Mouse (Mus musculus) forebrain, embryonic 15.5 days (tissue): ENCODE results near the gene Bckdk. TPM values are rescaled to one million over a fixed set of nuclear protein-coding genes. Genes with fewer than 3 reads are reported as not detected.

Source experiments
- ATAC-seq: fragments of 200-750 bp; cut with Nextera tagmentation; replicated peaks from 2 replicates; pipeline ENCODE4 v1.8.0; 2017; ENCODE audit warnings: mild to moderate bottlenecking, moderate TSS enrichment, moderate library complexity
- H3K27ac ChIP-seq: fragments of 300-500 bp; sonication (generic); replicated peaks from 2 replicates; pipeline ENCODE4 v1.5.1; 2015; ENCODE audit warnings: mild to moderate bottlenecking, inconsistent platforms
- H3K27me3 ChIP-seq: fragments of 300-500 bp; sonication (generic); 2 replicates; pipeline ENCODE4 v1.6.1; 2015; ENCODE audit warnings: inconsistent platforms
- H3K36me3 ChIP-seq: fragments of 300-500 bp; sonication (generic); 2 replicates; pipeline ENCODE4 v1.6.1; 2015; ENCODE audit warnings: mild to moderate bottlenecking, inconsistent platforms
- H3K4me1 ChIP-seq: fragments of 300-500 bp; sonication (generic); 2 replicates; pipeline ENCODE4 v1.6.1; 2015; ENCODE audit warnings: inconsistent platforms
- H3K4me2 ChIP-seq: fragments of 300-500 bp; sonication (generic); replicated peaks from 2 replicates; pipeline ENCODE4 v1.6.1; 2015; ENCODE audit warnings: mild to moderate bottlenecking, inconsistent platforms
- H3K4me3 ChIP-seq: fragments of 300-500 bp; sonication (generic); 2 replicates; pipeline ENCODE4 v1.5.1; 2015; ENCODE audit warnings: mild to moderate bottlenecking, inconsistent platforms
- H3K9ac ChIP-seq: fragments of 300-500 bp; sonication (generic); replicated peaks from 2 replicates; pipeline ENCODE4 v1.6.1; 2015; ENCODE audit warnings: mild to moderate bottlenecking, inconsistent platforms
- H3K9me3 ChIP-seq: fragments of 300-500 bp; sonication (generic); 2 replicates; pipeline ENCODE4 v1.6.1; 2016; ENCODE audit warnings: inconsistent platforms
- WGBS: fragments of 180-500 bp; shearing (Covaris S2); methylation state at CpG from one replicate; pipeline ENCODE4 v1.1.7; 2015; ENCODE audit warnings: mixed read lengths; 5-methylcytosine and 5-hydroxymethylcytosine counted together
- polyA plus RNA-seq: library from polyadenylated mRNA; unstranded; fragments of >200 nt; fragmentation: Nextera tagmentation; extraction: Ambion mirVana; gene quantifications from 2 replicates; pipeline ENCODE4 v1.2.1, GENCODE M21; 2015

The Bckdk gene
- polyA plus RNA-seq: 81.7 and 84.3 TPM in 2 replicates

DNA sequence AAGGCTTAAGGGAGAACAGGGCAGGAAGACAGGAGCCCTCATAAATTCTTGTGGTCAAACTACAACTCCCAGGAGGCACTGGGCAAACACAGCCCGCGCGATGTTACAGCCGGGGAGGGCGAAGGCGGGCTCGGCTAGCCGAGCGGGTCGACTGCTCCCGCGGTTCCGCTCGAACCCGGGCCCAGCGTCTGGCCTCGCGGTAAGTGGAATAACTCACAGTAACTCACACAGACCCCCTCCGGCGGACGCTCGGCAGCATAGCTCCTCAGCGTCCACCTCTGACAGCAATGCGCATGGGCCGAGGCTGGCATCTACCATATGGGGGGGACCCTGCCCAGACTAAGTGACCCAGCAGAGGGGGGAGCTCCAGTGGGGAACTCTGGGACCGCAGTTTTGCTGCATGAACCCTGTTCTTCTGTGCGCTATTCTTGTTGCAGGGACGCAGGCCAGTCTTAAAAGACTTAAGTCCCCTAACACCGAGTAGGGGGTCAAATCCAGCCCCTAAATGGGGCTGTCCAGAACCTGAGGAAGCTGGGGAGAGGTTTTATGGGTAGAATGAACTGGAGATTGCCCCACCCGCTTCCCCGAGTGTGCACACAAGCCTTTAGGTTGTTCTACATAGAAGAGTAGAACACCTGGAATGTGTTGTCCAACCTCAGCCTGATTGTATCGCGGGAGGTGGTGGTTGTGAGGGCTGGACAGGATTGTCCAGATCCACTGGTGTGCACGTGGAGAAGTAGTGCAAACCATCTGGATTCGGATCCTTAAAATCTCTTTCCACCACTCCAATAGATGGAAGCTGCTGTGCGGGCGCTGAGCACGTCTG, at the start of gene Bckdk:
TSS of gene Bckdk (plus strand) at position 112 of the 826 bp plus-strand sequence.
- Histone ChIP-seq H3K4me2 (peak within 1 kb of the TSS; percentile 87), H3K4me3 (peak within 1 kb of the TSS; percentile 89), H3K9me3 (no peaks in the 10 kb centered on the region), H3K36me3 (peaks cover 31% of the 10 kb centered on the region), H3K9ac (peak within 1 kb of the TSS; percentile 91), H3K27ac (peak within 1 kb of the TSS; percentile 85), H3K27me3 (no peaks in the 10 kb centered on the region), H3K4me1 (peaks cover 13% of the 10 kb centered on the region)
- WGBS: 7% methylated on average over 38 of the region's 38 CpGs
- peak; percentile 95 for ATAC-seq

DNA sequence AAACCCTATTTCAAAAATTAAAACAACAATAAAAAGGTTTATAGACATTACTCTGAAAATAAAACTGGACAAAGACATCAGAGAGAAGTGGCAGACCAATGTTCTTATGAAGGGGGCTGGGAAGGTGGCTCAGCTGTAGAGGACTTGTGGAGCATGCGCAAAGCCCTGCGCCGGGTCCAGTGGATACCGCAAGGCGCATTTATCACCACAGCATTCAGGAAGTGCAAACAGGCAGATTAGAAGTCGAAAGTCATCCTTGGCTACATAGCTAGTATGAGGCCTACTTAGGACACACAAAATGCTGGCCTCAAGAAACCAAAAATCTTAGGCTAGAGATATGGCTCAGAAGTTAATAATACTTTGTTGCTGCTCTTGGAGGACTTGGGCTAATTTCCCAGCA, 45.6 kb upstream of the Bckdk start:
- H3K9ac ChIP-seq: no peak overlapping the region
- no peak overlapping the region for H3K4me2 ChIP-seq
- no peaks in the 10 kb centered on the region; the same call in 1 of the 2 replicates for H3K36me3 ChIP-seq
- no peaks in the 10 kb centered on the region for H3K9me3 ChIP-seq
- no peak overlapping the region for H3K4me3 ChIP-seq
- no peak for ATAC-seq
- H3K27me3 ChIP-seq: no peaks in the 10 kb centered on the region
- 89% methylated on average over 6 of the region's 6 CpGs for WGBS
- no peak overlapping the region for H3K27ac ChIP-seq
- H3K4me1 ChIP-seq: no peaks in the 10 kb centered on the region

DNA sequence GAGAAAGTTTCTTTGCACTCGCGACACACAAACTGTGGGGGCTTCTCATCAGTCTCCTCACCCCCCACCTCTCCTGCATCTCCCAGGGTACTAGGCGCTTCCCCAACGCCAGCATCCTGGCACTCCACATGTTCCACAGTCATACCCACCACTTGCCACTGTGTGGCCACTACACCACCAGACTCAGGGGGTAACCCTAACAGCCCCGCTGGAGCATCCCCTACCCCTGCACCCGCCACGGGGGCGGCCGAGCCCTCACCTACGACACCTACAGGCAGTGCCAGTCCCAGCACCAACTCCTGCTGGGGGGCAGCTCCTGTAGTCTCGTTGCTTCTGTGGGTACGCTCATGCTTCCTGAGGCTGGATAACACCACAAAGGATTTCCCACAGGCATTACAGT, 37.4 kb upstream of the Bckdk start:
- ATAC-seq: no peak
- Histone ChIP-seq H3K27me3 (no peaks in the 10 kb centered on the region), H3K4me1 (no peaks in the 10 kb centered on the region), H3K4me2 (no peak overlapping the region), H3K27ac (no peak overlapping the region), H3K9me3 (no peaks in the 10 kb centered on the region), H3K9ac (no peak overlapping the region), H3K36me3 (peaks cover 48% of the 10 kb centered on the region), H3K4me3 (no peak overlapping the region)
- WGBS: 97% methylated on average over 12 of the region's 12 CpGs

DNA sequence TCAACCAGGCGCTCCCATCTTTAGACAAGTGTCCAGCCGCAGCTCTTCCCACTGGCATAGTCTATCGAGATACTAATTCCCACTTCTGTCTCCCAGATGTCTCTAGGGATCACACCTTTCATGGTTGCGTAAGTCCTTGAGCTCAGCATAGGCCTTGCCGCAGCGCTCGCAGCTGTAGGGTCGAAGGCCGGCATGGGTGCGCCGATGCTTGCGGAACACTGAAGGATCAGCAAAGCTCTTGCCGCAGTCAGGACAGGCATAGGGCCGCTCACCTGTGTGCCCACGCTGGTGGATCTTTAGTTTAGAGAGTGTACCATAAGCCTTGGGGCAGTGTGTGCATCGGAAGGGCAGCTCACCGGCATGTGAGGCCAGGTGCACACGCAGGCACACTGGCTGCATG, 36.2 kb upstream of the Bckdk start:
- Histone ChIP-seq H3K36me3 (peaks cover 57% of the 10 kb centered on the region), H3K27ac (no peak overlapping the region), H3K4me2 (no peak overlapping the region), H3K9me3 (no peaks in the 10 kb centered on the region), H3K4me1 (peaks cover under 1% of the 10 kb centered on the region), H3K9ac (no peak overlapping the region), H3K4me3 (no peak overlapping the region), H3K27me3 (no peaks in the 10 kb centered on the region)
- WGBS: 95% methylated on average over 18 of the region's 18 CpGs
- no peak for ATAC-seq

DNA sequence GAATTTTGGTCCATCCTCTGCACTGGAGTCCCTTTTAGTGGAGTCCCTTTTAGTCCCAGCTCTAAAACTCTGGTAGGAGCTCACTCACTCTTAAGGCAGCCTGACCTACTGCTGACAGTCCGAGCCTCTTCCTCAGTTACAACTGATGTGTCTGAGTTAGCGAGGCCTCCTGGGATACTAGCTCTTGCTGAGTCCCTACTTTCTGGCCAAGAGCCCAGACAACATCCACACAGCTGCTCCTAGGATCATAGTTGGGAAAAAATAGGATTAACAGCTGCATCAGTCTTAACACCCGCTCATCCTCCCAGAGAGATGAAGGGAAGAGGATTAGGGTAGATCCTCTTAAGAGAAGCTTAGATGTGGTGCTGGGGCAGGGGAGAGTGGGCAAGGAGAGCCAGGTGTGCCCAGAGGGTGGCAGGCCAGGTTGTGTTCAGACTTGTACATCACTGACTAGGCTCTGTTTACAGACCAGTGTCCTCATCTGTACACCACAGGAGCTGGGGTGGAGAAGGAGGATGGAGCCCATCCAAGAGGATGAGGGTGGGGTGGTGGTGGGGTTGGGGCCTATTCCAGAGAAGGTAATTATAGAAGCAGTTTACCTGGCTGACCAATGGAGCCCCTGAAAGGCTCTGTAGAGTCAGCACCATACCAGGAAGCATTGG, 34.6 kb upstream of the Bckdk start:
- Histone ChIP-seq H3K9ac (no peak overlapping the region), H3K4me3 (no peak overlapping the region), H3K9me3 (no peaks in the 10 kb centered on the region), H3K27ac (0 out of 2 replicates have a peak overlapping the region, but pooled peaks have one; percentile 27), H3K36me3 (peaks cover 52% of the 10 kb centered on the region), H3K4me1 (peaks cover 15% of the 10 kb centered on the region), H3K27me3 (no peaks in the 10 kb centered on the region), H3K4me2 (no peak overlapping the region)
- no peak for ATAC-seq
- WGBS: 58% methylated on average over 3 of the region's 3 CpGs

DNA sequence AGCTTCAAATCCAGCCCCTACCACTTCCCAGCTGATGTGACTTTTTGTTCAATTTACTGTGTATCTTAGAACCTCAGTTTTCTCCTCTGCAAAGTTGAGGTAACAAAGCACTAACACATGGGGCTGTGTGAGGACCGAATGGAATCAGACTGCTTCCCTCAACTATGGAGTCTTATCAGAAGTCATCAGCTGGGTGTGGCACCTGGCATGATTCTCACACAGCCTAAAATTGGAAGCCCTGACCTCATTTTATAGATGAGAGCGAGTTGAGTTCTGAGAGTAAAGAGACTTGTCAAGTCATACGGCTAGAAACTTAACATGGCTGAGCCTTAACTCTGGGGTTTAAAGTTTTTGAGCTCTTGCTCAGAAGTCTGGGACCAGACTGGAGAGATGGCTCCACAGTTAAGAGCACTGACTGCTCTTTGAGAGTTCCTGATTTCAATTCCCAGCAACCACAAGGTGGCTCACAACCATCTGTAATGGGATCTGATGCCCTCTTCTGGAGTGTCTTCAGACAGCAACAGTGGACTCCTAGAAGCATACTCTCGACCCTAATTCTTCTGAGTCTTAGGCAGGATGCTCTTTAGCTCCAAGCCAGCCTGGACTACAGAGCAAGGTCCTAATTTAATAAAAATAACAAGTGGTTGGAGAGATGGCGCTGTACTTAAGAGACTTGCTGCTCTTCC, 33.6 kb upstream of the Bckdk start:
- Histone ChIP-seq H3K36me3 (peaks cover 45% of the 10 kb centered on the region), H3K9ac (no peak overlapping the region), H3K27me3 (no peaks in the 10 kb centered on the region), H3K9me3 (no peaks in the 10 kb centered on the region), H3K27ac (no peak overlapping the region), H3K4me1 (peaks cover 19% of the 10 kb centered on the region), H3K4me3 (no peak overlapping the region), H3K4me2 (no peak overlapping the region)
- 81% methylated on average over 5 of the region's 5 CpGs for WGBS
- ATAC-seq: no peak

DNA sequence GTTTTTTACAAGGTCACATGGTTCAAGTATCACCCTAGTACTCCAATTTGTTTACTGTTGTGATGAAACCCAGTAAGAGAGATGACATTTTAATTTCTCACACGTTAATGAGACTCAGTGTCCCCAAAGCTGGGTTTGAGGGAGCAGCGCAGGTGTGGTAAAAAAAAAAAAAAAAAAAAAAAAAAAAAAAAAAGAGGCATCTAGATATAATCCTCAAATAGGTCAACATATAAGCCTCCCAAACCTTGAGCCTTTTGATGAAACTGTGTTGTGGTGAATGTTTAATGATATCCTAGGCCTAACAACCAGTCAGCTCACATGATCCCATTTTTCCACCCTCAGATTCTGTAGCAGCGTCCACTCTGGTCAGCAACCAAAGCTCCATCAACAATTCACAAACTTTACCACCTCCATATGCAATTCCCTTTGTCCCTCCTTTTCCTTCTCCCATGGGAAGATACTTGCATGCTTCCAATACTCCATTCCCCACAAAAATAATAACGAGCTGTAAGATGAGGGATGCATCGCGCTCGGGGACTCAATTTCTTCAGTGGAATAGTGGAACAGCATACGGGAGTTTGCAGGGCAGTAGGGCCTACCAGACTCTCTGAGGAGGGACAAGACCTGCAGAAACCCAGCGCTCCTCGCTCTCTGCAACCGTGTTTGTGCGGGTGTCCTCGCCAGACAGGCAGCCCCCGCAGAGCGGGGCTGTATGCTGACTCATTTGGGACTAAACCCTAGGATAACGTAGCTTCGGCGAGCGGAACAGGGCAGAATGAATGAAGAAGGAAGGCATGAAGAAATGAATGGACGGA, 28.9 kb upstream of the Bckdk start:
- Histone ChIP-seq H3K9ac (peak overlapping the region; percentile 99), H3K27ac (peak overlapping the region; percentile 100), H3K36me3 (peaks cover 33% of the 10 kb centered on the region), H3K9me3 (no peaks in the 10 kb centered on the region), H3K4me2 (peak overlapping the region; percentile 67), H3K4me3 (peak overlapping the region; percentile 90), H3K4me1 (peaks cover 28% of the 10 kb centered on the region), H3K27me3 (no peaks in the 10 kb centered on the region)
- 4% methylated on average over 20 of the region's 20 CpGs for WGBS
- peak; percentile 38 for ATAC-seq

DNA sequence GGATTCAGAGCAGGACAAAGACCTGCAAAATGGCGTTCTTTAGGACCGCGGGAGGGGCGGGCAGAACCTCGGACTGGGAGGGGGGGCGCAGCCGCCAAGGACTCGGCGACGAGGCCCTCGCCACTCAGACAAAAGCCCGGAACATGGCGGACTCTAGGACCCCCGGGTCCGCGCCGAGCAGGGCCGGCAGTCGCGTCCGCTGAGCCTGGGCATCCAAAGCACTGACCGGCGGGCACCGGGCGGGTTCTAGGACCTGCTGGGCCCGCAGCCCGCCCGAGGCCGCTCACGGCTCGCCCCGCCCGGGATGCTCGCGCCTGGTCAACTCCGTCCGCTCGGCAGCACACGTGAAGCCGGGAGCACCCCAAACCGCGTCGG, 28.3 kb upstream of the Bckdk start:
- ATAC-seq: peak; percentile 95
- Histone ChIP-seq H3K27ac (peak overlapping the region; percentile 100), H3K9ac (peak overlapping the region; percentile 99), H3K4me3 (peak overlapping the region; percentile 90), H3K9me3 (no peaks in the 10 kb centered on the region), H3K27me3 (no peaks in the 10 kb centered on the region), H3K4me1 (peaks cover 28% of the 10 kb centered on the region), H3K36me3 (peaks cover 35% of the 10 kb centered on the region), H3K4me2 (peak overlapping the region; percentile 67)
- WGBS: 0% methylated on average over 36 of the region's 43 CpGs

DNA sequence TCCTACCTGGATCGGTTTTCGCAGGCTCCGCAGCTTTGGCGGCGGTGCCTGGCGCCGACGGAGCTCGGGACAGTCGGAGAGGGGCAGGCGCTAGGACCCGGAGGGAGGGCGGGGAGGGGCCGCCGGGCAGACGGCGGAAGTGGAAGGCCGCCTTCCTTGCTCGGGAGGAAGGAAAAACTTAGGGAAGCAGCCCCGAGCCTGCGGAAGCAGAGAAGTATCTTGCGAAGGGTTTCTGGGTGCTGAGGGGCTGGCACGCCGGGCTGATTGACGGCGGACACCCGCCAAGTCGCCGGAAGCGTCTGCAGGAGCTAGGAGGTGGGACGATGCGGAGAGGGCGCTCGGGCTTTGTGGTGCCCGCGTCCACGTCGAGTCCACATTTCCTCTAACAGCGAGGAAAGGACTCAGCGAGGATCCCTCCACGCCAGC, 27.8 kb upstream of the Bckdk start, which contains the start of gene Zfp646:
TSS of gene Zfp646 (plus strand) at position 181 of the 426 bp plus-strand sequence.
- Histone ChIP-seq H3K27me3 (no peaks in the 10 kb centered on the region), H3K9ac (peak within 1 kb of the TSS; percentile 99), H3K4me1 (peaks cover 28% of the 10 kb centered on the region), H3K4me2 (peak within 1 kb of the TSS; percentile 67), H3K9me3 (no peaks in the 10 kb centered on the region), H3K36me3 (peaks cover 37% of the 10 kb centered on the region), H3K27ac (peak within 1 kb of the TSS; percentile 100), H3K4me3 (peak within 1 kb of the TSS; percentile 90)
- ATAC-seq: peak; percentile 90
- WGBS: under 1% methylated on average over 41 of the region's 41 CpGs

DNA sequence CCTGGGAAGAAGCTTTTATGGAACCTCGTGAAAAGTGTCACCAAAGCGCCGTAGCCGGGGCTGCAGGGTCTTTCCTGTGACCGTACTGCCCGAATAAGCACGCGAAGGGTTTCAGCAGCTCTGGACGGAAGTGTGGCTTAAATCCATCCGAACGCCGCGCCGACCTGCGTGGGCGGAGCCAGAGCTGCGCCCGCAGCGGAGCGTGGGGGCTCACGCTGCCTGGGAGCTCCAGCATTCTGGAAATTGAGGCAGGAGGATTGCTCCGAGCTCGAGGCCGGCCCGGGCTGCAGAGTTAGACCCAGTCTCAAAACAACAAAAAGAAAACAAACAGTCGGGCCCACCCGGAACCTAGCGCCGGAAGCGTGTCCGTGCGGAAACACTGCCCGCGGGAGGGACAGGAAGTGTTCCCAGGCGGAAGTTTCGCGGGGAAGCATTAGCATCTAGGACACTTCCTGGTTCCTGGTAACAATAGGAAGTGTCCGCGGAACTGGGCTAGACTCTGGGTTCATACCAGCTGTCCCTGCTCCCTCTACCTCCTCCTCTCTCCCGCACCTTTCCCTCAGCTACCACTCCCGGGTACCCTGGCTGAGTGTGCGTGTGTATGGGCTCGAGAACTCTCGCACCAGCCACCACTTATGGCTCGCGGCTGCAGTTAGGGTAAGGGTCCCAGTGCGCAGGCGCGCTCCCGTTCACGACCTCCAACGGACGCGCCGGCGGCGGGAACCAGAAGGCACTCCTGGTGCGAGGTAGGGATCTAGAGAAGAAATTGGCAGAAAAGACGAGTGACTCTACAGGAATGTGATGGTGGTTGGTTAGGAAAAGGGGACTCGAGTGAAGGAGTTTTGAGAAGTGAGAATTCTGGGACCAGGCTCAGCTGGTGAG, 27.2 kb upstream of the Bckdk start, which contains the start of gene Zfp668:
TSS of gene Zfp668 (minus strand) at position 362 of the 882 bp plus-strand sequence.
- peaks cover 28% of the 10 kb centered on the region for H3K4me1 ChIP-seq
- H3K9ac ChIP-seq: peak within 1 kb of the TSS; percentile 99
- no peaks in the 10 kb centered on the region for H3K9me3 ChIP-seq
- peak within 1 kb of the TSS; percentile 100 for H3K27ac ChIP-seq
- WGBS: under 1% methylated on average over 60 of the region's 60 CpGs
- H3K4me2 ChIP-seq: peak within 1 kb of the TSS; percentile 67
- peak within 1 kb of the TSS; percentile 90 for H3K4me3 ChIP-seq
- H3K36me3 ChIP-seq: peaks cover 41% of the 10 kb centered on the region
- ATAC-seq: peak; percentile 70
- H3K27me3 ChIP-seq: no peaks in the 10 kb centered on the region
